Mouse (Mus musculus) B cell, adult 2 months (primary cell): ENCODE measurements at regions not wholly inside any gene's neighbourhood (a gene's known extent, or its start where the extent isn't known, plus 50 kb on each side); places are given as distances from the start of the nearest gene placed in this dataset.
A peak's percentile ranks its signal among the peaks of the same experiment; 100 is the strongest.

Experiments
- DNase-seq, 2 experiments: peaks; one replicate each; pipeline ENCODE4 v3.0.0; 2022

DNA sequence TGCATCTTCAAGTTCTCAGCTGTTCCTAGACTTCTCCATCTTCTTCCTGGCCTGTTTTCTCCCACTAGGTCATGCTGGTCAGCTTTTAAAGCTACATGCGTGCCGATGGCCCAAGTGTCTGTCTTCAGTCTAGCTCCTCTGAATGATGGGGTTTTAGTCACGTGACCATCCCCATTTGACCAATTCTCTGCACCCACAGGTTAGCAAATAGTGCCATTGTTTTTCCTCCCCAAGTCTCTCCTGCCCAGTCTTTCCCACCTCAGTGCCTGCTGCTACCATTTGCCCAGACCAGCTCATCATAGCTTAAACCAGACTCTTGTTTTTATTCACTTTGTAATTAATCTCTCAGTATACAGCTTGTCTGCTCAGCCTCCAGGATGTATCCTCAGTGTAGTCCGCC, 62.3 kb downstream of the Zfp706 start:
- DNase-seq = no peak

DNA sequence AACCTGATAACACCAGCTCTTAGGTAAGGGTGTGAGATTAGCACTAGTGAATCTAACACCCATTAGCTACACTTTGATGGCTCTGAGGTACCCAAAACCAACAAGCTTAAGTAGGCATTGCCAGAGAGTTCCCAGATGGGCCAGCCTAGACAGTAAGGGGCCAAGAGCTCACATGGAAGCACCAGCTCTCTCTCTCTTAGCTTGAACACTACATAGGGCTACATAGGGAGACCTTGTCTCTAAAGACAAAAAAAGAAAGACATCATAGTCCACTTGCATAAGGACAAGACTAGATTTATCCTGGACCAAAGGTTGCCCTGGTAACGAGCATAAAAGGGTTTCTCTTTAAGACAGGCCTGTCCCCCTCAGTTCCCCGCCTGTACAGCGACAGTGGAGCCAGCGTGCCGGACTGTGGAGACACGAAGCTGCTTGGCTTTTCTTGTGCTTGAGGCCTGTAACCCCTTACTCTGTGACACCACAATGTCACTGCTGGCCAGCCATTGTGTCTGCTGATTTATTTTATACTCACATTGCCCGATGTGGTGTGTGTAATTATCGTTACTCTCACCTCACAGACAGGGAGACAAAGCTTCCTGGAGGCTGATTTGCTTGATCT, 62.9 kb downstream of the Zfp706 start:
- DNase-seq = no peak

DNA sequence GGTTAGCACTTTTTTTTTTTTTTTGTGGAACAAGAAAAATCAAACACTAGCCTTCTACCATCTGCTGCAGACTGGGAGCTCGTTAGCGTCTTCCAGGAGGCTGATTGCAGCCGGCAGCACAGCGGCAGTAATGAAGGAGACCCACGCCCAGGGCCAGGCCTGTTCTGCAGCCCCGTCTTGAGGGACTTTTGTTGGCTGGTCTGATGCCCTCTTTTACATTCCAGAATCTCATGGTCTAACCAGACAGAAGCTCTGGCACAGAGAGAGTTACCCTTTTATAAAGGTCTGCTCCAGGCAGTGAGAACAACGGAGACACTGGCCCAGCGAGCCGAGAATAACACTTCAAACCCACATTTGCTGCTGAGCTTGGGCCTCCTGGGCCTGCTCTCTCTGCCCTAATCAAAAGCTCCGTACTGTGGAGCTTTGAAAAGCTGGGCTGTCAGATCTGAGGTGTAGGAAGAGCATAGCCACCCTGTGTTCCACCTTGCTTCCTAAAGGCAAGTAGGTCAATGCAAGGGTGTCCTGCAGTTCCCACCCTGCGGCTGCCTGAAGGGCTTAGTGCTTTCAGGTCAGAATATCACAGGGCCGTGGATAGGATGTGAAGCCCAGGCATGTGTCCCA, 64.0 kb downstream of the Zfp706 start:
- no peak for DNase-seq

DNA sequence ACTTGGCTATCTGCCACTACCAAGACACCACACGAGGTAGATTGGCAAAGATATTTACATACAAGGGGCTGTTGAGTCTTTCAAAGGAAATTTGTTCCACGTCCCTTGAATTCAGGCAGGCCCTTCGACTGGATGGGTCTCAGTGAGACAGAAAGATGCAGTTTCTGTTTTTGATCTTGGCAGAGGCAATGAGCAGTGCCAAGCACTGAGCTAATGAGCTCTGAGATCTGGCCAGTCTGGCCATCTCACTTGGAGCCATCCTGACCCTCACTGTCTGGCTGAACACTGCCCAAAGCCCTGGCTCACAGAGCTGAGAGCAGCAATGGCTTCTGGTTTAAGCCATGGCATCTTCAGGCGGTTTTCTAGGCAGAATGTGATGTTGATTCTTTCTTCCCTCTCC, 65.3 kb downstream of the Zfp706 start:
- no peak for DNase-seq

DNA sequence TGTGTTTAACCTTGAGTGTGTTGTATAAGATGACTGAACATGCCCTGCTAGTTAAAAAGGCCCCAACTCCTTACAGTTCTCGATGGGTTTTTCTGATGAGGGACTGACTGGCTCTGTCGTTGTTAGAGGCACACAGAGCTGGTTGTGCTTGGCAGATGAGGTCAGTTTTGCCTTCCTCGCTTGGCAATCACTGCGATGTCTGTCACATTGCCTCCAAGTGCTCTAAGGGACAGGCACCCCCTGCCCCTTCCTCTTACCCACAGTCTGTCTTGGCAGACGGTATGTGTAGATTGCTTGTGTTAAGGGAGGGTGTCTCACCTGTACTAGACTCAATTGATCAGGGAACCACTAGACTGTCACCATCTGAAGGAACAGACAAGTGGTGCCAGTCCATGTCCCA, 65.8 kb downstream of the Zfp706 start:
- no peak for DNase-seq

DNA sequence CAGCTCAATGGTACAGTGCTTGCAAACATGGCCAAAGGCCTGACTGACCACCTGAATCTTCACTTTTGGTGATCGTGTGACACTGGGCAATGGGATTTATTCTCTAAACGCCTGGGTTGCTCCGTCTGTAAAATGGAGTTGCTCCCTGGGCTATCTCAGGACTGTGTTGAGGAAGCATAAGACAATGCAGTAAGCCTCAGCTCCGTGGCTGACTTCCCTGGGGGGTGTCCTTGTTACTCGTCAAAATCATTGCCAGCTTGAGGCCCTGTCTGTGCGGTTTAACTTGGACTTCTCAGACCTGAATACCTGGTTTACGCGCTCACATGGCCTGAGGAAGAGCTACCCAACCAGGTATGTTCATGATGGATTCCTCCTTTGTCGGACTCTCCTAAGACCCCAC, 68.0 kb downstream of the Zfp706 start:
- no peak for DNase-seq

DNA sequence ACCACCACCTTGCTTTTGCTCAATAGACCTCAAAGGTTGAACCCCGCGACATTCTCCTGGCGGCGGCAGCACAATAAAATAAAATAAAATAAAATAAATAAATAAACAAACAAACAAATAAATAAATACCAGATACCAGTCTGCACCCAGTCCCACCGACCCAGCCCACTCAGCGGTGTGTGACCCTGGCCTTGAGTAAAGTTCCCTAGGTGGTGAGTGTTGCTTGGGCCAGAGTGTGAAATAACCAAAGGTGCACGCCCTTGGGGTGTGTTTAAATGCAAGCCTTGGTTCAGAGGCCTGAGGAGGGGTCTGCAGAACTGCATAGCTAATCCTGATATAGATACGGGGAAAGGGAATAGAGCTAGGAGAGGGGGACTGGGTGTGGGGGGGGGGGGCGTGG, 68.4 kb downstream of the Zfp706 start:
- DNase-seq = no peak

DNA sequence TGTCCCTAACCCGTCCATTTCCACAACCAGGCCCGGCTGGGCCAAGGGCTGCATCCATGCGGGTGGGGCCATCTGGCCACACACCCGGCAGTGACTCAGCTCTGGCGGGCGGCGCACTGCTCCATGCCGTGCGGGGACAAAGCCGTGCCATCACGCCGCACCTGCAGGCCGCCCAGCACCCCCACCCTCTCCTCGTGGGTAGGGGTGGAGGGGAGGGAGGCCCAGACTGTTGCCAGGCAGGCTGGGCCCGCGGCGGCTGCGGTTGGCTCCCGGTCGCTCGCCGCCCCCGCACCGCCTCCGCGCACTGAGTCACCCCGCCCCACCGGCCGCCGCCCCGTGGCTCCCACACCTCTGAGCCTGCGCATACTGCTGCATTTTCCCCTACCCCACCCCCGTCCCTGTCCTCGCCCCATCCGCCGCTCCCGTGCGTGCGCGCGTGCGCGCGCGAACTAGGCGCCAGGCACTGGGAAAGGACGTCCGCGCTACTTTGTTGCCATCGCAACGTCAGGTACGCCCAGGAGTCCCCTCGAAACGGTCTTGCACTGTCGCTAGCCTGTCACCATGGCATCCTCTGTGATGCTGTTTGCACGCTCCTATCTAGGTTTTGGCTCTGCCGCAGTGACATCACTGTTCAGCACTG, 68.9 kb downstream of the Zfp706 start:
- DNase-seq = peak; percentile 88 to 91

DNA sequence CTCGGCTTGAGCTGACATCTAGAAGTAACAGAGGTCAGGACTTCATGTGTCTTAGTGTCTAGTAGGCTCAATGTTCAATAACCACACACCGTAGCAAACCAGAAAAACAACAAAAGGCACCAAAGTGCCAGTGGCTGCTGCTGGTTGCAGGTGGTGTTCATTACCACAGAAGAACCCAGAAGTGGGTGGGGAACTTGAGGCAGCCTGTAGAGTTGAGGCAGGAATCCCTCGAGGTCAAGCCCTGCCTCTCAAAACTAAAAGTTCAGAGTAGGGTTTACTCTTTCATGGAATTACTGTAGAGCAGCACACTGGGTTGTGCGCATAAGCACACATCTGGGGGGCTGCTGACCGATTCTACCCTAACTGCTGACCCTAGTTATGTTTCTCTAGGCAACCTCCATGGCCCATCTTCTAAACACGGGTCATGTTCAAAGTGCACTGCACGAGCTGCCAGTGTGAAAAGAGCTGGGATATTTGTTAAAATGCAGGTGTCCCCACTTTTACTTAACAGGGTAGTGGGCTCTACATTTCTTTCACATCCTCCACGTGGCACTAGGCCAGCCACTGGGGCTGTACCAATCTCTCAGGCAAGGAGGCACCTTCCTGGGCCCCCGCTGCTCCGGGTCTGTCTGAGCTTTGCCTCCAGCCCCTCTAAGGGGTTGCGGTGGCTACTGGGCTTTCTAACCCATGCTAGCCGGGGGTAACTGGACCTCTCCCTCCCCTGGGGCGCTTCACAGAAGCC, 69.6 kb downstream of the Zfp706 start:
- DNase-seq = peak; percentile 45

DNA sequence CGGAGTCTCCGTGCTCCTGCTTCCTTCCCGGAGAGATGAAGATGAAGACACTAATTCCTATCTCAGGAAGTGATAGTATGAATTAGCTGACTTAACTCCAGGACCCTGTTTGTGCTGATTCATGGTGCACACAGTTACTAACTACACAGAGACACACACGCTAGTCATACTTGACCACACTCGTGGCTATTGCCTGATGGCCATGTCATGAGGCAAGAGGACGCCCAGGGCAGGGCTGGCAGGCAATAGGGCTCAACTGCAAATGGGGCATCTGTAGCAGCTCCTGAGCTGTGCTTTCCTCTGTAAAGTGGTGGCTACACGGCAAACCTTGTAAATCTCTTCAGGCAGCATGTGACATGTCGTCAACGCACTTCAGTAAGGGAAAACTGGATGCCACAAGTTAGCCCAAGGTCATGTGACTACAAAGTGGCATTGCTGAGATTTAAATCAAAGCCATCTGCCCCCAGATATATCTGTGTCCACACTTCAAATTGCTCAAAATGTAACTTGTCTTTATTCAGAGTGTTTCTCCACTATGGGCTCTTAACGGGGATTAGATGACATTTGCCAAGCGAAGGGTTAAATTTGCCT, 70.4 kb downstream of the Zfp706 start:
- DNase-seq = no peak

DNA sequence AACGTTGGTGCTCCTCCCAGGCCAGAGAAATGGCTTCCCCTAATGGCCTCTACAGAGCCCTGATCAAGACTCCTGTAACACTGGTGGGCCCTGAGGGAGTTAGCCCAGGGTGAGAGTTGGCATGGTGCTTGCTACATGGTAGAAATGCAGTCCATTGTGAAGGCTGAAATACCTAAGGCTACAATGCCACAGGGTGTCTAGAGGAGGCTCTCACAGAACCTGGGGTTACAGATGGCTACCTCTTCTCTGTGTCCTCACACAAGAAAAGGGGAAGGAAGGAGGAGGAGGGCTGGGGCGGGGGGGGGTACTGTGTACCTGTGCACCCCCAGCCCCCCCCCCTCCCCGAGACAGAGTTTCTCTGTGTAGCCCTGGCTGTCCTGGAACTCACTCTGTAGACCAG, 72.8 kb downstream of the Zfp706 start:
- peak; percentile 41 to 48 for DNase-seq

DNA sequence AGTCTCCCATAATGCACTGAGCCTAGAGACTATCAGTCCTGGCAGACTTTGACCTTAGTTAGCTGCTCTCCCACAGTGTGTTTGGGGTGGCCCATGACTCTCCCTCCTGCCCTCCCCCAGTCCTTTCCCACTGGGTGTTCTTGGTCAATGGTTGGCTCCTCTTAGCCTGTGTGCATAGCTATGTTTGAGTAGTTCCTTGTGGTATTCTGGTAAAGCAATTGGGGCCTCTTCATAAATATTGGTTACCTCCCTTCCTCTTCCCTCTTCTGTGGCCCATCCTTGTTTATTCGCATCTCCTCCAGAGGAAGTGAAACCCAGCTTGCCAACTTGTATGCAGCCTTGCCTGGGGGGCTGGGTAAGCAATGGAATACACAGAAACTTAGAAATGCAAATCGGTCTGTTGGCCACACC, 74.0 kb downstream of the Zfp706 start:
- DNase-seq = peak; percentile 79 to 84

DNA sequence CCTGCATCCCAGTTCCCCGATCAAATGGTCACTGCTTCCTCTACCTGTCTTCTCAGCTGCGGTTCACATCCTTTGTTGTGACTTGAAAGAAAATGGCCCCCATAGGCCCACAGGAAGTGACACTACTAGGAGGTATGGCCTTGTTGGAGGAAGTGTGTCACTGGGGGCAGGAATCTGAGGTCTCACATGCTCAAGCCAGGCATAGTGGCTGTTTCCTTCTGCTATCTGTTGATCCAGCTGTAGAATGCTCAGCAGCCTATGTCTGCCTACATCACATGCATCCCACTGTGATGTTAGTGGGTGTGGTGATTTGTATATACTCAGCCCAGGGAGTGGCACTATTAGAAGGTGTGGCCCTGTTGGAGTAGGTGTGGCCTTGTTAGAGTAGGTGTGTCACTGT, 76.1 kb downstream of the Zfp706 start:
- peak; percentile 79 to 84 for DNase-seq

DNA sequence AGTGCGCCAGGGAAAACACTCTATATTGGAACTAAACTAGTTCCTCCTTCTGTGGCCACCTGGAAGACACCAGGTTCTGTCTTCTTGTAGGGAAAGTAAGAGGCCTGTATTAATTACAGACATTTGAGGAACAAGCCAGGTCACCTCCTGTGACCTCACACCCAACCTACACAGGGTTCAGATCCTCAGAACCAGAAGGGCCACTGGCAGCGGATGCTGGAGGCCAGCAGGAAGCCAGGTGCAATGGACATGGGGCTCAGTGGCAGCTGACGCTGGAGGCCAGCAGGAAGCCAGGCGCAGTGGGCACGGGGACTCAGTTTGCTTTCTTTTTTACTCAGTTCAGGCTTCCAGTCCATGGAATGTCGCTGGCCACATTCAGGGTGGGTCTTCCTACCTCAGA, 77.1 kb downstream of the Zfp706 start:
- peak; percentile 33 to 47 for DNase-seq

DNA sequence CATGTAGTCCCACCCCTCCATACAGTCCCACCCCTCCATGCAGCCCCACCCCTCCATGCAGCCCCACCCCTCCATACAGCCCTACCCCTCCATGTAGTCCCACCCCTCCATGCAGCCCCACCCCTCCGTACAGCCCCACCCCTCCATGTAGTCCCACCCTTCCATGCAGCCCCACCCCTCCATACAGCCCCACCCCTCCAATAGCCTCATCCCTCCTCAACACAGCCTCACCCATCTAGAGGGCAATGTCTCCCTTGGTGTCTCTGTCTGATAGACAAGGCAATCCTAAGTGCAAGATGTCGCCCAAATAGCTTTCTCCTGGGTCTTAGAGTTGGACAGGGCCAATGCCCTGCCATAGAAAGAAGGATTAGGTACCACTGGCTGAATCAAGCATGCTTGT, 77.8 kb downstream of the Zfp706 start:
- no peak for DNase-seq

DNA sequence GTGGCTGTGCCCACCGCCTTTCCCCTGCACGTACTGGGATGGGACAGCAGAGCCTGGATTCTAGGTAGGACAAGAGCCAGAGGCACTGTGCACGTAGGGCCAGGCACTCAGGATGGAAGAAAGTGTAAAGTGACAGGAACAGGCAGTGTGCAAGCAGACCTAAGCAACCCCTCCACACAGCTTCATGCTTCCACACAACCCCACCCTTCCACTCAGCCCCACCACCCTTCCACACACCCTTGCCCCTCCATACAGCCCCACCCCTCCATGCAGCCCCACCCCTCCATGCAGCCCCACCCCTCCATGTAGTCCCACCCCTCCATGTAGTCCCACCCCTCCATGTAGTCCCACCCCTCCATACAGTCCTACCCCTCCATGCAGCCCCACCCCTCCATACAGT, 78.5 kb downstream of the Zfp706 start:
- DNase-seq = no peak

DNA sequence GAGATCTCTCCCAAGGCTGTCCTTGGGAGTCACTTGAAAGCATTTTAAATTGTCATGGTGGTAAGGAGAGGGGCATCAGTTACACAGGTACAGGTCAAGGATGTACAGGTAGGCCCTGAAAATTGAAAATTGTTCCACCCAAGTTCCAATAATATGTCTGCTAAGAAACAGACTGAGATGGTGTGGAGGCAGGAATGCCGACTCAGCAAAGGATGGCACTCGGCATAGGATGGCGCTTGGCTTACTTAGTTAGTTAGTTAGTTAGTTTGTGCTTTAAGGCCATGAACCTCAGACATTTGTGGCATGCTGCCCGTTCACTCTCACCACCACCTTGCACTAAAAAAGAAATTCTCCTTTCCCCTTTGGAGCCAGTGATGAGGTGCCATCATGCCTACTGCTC, 78.9 kb downstream of the Zfp706 start:
- DNase-seq = no peak

DNA sequence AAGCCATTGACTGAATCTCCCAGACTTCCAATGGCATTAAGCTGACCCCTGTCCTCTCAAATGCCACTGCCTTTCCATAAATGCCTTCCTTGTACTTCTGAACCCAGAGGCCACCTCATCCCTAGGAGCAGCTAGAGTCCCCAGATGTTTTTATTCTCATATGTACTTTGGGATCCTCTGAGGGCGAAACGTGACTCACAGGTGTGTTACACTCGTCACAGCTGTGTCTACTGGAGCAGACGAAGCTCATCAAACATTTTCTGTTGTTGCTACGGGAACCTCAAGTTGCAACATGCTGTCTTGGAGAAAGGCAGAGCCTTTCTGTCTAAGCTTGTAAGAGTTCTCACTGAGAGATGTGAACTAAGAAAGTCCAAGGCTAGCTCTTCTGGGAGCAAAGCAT, 80.1 kb downstream of the Zfp706 start:
- DNase-seq = peak; percentile 60

DNA sequence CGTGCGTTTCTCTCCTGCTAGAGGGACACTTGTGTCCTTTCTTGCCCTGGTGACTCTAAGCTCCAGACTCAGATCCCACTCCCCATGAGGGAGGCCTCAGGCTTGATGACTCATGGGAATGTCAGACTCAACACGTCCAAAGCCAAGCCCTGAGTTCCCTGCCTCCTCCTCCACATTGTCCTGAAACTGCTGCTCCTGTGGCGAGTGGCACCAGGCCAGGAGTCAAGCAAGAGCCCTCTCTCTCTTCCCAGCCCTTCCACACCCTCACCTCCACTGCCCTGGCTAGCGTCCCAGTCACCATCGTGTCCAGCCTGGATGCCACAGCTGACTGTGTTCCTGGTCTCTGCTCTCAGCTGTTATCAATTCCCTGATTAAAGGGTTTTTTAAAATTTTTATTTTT, 83.4 kb downstream of the Zfp706 start:
- no peak for DNase-seq

DNA sequence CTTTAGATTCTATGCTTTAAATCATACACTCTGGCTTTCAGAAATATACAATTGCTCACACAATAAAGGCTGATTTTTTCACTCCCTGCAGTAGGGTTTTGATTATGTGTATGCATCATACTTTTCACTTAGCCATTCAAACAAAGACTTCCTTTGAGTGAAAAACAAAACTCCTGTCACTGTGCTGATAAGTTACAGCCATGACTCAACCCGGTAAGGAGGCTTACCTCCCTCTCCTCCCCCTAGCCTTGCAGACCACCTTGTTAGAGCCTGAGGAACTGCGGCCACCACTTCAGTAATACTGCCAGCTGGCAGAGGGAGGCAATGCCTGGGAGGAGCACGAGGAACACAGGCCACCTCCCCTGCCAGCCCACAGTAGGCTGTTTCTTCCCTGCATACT, 86.2 kb downstream of the Zfp706 start:
- no peak for DNase-seq

DNA sequence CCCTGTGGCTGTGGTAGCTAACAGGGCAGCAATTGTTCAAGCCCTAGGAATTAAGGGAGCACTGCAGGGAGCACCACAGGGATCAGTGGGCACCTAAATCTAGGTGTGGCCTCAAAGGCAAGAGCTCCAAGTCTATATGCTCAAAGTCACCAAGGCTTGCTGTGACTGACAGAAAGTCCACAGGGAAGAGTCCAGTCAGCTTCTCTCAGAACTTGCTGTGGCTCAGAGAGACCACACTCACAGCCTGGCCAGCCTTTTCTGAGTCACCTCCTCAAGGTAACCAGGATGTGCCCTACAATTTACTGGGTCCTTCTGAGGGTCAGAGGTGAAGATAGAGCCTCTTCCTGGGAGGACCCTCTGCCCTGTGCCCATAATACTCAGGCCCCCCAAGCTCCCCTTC, 86.7 kb downstream of the Zfp706 start:
- DNase-seq = no peak

DNA sequence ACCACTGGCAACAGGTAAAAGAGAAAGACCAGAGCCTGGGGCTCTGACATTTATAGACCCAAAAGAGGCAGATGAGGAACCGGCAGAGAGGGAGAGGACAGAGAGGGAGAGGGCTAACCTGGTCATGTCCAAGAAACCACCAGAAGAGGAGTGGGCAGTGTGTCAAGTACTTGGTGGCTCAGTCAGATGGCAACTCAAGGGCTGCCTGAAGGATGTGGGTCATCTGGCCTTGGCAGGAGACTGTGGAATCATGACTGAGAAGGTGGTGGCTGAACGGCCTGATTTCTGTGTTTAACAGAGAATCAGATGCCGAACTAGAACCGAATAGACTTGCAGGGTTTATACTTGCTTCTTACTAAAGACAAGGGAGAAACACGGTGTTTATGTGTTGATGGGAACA, 87.9 kb downstream of the Zfp706 start:
- no peak for DNase-seq

DNA sequence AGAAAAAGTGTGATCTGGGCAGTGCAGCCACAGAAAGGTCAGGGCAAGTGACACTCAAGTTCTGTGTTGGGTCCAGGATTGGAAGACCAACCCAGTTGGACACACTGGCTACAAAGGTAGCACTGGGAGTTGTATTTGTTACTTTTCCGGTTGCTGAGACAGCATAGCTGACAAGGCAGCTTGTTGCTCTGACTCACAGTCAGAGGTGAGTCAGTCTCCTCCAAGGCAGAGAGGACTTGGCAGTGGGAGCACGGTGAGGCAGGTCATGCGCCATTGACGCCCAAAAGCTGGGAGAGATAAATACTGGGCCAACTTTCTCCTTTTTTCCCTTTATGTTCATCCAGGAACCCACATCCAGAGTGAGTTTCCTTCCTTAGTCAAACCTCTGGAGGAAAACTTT, 88.4 kb downstream of the Zfp706 start:
- DNase-seq = no peak

DNA sequence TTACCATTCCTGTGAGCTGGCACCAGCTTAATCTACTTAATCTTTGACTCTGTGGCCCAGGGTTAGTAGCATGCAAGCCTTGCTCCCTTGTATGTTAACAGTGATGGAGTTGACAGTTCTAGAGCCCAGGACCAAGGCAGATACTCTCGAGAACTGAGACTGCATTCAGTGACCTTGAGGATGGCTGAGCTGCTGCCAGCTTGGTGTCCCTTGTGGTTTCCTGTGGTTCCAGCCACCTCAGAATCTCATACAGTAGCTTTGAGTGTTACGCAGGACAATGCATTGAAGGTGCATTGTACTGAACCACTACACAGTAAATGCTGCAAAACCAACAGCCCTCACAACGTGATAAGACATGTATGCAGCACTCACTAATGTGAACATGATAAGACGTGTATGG, 90.6 kb downstream of the Zfp706 start:
- no peak for DNase-seq
